Mouse (Mus musculus): ENCODE results near the gene Rora.

Gene Rora

GRCm38 (mm10) chr9:69294856-69295255 lies 641.3 kb downstream of the Rora start:
- no peak for DNase-seq

- no peak for DNase-seq
These were observed 642.2 kb downstream of the Rora start for GRCm38 (mm10) chr9:69295826-69296225.

GRCm38 (mm10) chr9:69296418-69296817 lies 642.8 kb downstream of the Rora start:
- peak; percentile 85 to 93 for DNase-seq

DNA sequence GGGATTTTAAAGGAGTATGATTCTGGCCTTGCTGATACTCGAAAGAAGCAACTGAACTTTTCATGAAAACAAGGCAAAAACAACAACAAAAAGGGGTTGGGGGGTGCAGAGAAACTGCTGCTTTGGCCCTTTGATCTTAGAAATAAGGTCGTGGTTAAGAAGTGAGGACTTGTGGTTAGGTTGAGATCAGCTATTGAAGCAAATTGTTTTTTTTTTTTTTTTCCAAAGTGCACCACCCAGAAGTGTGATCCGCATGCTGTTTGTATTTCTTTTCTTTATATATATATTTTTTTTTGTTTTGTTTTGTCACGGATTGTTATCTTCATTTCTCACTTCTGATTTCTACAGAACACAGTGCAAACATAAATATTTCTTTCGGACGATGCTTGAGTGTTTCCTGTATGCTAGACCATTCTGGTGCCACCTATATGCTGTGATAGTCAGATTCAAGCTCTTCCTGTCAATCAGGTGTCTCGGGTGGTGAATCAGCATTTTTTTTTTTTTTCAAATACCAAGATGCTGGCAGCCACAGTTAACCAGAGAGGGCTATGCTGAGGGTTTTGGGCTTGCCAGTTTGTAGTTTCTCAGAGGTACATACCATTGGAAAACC lies 644.3 kb downstream of the Rora start:
- no peak for DNase-seq

DNA sequence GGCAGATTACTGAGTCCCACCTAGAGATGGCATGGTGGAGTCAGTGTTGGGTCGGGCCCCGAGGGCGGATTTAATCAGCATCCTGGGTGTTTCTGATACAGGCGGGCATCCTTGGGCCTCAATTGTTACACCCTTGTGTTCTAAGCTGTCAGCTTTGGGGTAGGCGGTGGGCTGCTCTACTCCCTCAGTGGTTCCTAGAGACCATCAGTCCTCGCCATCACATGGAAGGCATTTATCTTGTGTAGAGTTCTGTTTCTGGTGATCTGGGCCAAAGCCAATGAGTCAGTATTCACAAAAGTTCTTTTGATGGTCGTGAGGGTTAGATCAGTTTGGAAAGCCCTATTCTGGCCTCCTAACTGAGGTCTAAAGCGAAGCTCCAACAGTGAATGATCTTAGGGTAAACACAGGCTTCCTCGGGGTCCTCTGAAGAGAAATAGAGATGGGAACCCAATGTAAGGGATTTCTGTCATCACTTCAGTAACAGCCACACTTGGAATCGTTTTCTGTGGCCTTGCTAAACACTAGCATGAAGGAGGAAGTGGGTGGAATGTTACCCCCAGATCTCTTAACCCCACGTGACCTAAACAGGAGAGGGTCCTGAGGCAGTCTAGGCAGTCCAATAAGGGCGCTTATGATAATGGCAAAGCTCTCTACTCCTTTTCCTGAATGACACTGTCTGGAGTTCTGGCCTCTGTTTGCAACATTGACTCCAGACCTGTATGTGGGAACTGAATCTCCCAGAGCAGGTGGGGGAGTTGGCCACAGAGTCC lies 645.2 kb downstream of the Rora start:
- DNase-seq, result no peak

DNA sequence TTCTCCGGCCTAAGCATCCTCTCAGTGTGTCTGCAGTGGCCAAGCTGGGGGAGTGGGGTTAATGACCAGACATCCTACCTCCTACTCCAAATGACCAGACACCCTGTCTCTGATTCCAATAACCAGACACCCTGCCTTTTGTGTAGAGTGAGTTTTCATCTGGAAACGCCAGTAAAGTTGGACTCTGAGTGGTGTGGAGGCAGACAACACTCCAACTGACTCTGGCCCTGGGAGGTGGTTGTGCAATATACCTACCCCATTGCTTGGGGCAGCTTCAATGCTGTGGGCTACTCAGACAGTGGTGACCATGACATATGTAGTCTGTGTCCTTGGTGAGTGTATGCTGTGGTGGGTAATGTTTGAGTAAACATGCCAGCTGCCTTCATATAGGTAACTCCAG lies 645.9 kb downstream of the Rora start:
- DNase-seq, result no peak

- DNase-seq, result no peak
These were observed 646.7 kb downstream of the Rora start for GRCm38 (mm10) chr9:69300296-69300695.

DNA sequence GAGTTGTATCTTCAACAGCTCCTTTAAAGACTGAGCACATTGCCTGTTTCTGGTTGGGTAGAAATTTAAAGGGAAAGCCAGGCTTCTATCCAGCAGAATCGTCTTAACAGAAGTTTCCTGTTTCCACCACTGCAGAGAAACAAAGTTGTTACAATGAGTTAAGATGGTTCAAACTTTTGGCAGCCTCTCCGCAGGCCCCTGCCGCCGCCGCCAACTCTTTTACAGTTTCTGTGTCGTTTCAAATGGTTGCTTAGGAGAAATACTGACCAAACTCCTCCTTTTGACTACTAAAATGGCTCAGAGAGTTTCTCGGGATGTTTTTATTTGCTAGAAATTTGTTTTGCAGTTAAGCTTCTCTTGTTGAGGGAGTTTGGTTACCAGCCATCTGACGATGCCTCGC lies 647.9 kb downstream of the Rora start:
- peak; percentile 34 to 35 for DNase-seq

DNA sequence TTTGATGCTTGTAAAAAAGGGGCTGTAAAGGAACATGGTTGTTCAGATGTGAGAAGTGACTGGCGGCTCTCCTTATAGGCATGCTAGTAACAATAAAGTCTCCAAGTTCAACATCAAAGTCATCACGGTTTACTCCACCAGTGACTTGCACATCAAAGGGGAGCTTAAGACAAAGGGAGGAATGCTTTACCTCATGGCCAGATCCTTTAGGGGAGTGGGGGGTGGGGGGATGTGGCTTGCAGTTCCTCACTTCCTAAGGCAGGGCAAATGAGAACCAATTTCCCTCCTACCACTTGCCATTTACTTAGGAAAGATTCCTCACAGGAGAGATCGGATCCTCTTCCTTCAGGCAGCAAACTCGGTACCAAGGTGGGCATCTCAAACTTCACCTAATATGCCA lies 648.4 kb downstream of the Rora start:
- no peak for DNase-seq

DNA sequence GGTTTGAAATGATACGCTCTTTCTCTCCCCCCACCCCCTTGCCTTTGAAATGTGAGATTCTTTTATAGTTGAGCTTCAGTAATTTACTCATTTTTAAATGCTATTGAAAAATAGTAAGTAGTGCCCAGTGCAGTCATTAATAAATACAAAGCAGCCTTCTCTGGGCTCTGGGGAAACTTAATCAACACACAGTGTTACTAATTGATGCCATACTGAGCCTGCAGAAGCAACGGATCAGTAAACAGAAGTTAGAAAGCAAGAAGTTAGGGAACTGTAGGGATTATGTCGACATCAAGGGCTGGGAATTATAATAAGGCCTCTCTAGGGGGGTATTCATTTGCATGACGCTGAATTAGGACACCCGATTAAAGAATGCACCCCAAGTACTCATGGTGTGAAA lies 649.3 kb downstream of the Rora start:
- DNase-seq, result no peak

- no peak for DNase-seq
These were observed 649.9 kb downstream of the Rora start for GRCm38 (mm10) chr9:69303346-69303944.

DNA sequence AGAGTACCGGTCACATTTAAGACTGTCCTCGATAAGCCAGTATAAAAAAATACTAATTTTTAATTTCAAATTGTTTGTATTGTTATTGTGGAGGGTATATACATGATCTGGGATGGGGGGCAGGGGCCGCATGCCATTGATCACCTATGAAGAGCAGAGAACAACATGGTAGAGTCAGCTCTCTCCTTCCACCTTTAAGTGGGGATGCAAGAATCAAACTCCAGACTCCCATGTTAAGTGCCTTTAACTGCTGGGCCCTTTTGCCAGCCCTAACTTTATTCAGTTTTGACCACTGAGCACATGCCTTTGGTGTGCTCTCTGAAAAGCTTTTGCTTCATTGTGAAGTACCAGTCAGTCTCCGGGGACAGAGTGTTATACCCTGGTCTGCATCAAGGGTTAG lies 650.4 kb downstream of the Rora start:
- no peak for DNase-seq

DNA sequence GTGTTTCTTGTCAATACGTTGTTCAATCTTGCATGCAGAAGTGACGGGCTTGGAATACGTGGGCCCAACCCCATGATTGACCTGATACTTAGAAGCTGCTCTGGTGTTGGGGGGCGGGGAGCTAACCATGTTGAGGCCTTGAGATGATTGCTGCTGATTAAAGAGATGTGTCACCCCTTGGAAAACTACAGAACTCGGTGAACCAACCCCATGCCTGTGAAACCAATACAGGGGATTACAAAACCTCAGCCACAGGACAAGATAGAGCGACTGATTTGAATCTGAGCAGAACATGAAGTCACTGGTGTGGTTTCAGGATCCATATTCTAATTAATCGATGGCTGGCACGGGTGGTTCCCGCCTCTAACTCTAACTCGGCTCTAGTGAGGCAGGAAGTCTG lies 650.9 kb downstream of the Rora start:
- DNase-seq, result no peak

GRCm38 (mm10) chr9:69304991-69305390 lies 651.4 kb downstream of the Rora start:
- DNase-seq, result no peak

- peak in 1 of 2 experiments; percentile 22 for DNase-seq
These were observed 653.3 kb downstream of the Rora start for GRCm38 (mm10) chr9:69306734-69307528.

GRCm38 (mm10) chr9:69307974-69308373 lies 654.4 kb downstream of the Rora start:
- no peak for DNase-seq

DNA sequence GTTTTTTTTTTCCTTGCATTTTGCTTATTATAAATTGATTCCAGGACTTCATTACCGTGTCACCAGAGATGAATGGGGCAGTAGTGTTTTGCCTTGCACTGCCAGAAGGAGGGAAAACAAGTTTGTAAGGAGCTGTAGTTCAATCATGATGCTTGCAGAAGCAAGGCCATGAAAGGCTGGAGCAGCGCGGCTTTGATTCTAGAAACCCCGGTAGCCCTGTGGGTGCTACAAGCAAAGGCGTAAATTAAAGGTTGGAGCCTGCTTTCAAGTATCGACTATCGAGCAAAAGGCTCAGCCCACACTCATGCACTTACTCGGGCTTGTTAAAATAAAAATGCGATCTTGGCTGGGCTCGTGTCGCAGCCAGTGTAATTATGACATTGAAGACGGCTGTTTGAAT lies 656.9 kb downstream of the Rora start:
- DNase-seq, result no peak

- no peak for DNase-seq
These were observed 659.7 kb downstream of the Rora start for GRCm38 (mm10) chr9:69313297-69313696.

DNA sequence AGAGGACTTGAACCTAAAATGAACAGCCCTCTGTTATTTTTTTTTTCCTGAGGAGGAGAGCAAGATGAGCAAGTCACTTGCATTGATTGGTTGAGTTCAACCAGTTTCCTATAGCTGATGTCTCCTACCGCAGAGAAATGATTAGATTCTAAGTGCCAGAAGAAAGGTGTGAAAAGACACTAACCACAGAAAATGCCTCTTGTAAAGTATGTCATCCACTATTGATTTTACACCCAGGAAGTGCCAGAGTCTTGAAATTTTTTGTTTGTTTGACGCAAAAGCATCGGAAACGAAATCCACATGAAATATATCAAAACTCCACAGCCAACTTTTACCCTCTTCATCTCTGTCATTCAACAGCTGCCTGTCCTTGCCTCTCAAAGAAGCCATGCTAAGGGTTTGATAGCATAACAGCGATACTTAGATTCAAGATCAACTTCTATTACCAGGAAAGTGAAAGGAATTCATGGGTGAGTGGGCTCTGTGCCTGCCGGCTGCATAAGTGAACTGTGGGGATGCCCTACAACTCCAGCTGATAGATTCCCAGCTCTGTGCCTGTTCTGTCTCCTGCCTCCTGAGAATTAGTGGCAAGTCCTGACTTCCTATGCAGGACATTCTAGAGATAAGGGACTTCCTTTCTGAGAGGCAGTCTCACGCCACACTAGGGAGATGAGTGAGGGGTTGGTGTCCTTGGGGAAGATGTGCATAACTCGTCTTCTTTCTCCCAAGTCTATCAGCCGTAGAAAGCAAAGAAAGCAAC lies 661.0 kb downstream of the Rora start:
- no peak for DNase-seq

DNA sequence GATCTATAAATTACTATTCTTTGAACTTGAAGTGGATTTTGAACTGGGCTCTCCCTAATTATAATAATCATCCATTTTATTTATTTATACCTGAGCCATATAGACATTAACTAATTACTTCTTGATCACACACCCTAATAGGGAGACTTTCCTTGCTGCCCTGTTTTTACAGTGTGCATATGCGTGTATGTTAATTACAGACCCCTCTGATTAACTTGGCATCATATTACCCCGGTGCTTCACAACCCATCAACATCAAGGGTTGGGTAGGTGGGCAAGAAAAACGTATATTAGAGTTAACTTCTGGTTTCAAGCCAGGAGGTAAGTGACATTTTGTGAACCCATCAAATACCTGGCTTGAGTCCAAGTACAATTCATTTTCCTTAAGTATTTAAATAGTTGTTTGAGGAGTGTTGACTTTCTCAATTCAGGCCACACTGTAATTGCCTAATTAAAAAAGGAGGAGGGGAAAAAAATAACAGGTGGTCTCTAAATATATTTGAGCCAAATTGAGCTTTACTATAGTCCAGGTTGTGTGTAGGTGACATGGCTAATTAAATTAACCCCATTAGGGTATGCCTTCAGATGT lies 664.0 kb downstream of the Rora start:
- no peak for DNase-seq

DNA sequence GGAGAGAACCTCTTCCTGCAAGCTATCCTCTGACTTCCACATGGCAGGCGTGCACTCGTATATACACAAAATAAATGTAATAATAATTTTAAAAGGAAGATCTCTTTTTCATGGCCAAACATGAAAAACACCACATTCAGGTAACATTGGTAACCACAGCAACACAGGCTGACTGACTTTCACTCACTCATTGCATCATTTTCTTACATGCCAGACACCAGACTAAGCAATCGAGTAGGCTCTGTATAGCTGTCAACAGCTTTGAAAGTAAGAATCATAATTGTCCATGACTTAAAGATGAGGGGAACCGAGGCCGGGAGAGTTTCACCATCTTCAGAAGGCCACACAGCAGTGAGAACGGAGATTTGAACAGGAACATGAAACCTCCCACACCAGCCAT lies 665.8 kb downstream of the Rora start:
- no peak for DNase-seq

DNA sequence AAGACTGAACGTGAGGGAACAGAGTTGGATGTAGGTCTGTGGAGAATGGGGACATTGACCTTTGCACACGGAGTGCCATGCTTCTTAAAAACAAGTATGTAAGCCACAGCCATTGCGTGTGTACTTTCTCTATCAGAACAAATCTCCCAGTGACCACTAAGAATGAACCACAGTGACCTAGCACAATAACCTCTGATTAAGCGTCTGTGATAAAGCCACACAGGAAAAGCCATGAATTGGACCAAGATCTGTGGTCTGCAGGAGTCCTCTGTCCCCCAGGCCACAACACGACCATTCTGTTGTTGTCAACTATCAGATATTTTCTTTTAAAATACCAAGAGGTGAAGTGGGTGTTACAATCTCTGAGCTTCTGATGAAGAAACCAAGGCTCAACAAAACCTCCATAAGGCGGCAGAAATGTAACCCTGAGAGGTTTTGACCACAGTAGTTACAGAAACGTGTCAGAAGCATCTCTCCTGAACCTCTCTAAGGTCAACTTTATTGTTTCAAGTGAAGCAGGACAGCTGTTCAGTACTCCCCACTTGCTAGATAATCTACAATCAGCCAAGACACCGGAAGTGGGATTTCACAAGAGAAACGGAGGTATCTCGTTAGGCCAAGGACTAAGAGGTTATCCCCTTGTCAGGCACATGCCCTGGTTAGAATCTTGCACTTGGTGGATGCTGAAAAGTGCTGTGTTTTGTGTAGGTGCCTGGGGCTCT lies 666.5 kb downstream of the Rora start:
- DNase-seq, result no peak

Measured in cerebellum, postnatal 10 days (tissue).